Mouse (Mus musculus) kidney, postnatal 36 days (tissue): ENCODE results near the gene Grid1.

Experiments
- DNase-seq, 2 experiments: peaks; one replicate each; pipeline ENCODE4 v3.0.0; 2021 to 2022; ENCODE audit warnings: mixed read lengths in 2 of 2

Gene Grid1

GRCm38 (mm10) chr14:35027501-35028140 is 207.7 kb downstream of the Grid1 start:
- no peak for DNase-seq

- no peak for DNase-seq
Measured at GRCm38 (mm10) chr14:35029626-35030025, 209.7 kb downstream of the Grid1 start.

GRCm38 (mm10) chr14:35030271-35030670 is 210.4 kb downstream of the Grid1 start:
- DNase-seq = no peak

- DNase-seq = no peak
Measured at GRCm38 (mm10) chr14:35032283-35032682, 212.4 kb downstream of the Grid1 start.

- no peak for DNase-seq
Measured at GRCm38 (mm10) chr14:35044268-35044667, 224.4 kb downstream of the Grid1 start.

GRCm38 (mm10) chr14:35044918-35045698 is 225.2 kb downstream of the Grid1 start:
- no peak for DNase-seq

- no peak for DNase-seq
Measured at GRCm38 (mm10) chr14:35049231-35049630, 229.3 kb downstream of the Grid1 start.

GRCm38 (mm10) chr14:35054139-35054538 is 234.2 kb downstream of the Grid1 start:
- DNase-seq = no peak

- peak in 1 of 2 experiments; percentile 3 for DNase-seq
Measured at GRCm38 (mm10) chr14:35074636-35075035, 254.7 kb downstream of the Grid1 start.

- no peak for DNase-seq
Measured at GRCm38 (mm10) chr14:35079954-35080353, 260.0 kb downstream of the Grid1 start.

GRCm38 (mm10) chr14:35092646-35093045 is 272.7 kb downstream of the Grid1 start:
- DNase-seq = no peak

- no peak for DNase-seq
Measured at GRCm38 (mm10) chr14:35093561-35094186, 273.8 kb downstream of the Grid1 start.

GRCm38 (mm10) chr14:35095506-35096059 is 275.7 kb downstream of the Grid1 start:
- DNase-seq = no peak

- no peak for DNase-seq
Measured at GRCm38 (mm10) chr14:35096085-35096484, 276.2 kb downstream of the Grid1 start.

- no peak for DNase-seq
Measured at GRCm38 (mm10) chr14:35097166-35097565, 277.3 kb downstream of the Grid1 start.

GRCm38 (mm10) chr14:35103639-35104210 is 283.8 kb downstream of the Grid1 start:
- DNase-seq = no peak

- peak; percentile 8 to 16 for DNase-seq
Measured at GRCm38 (mm10) chr14:35107596-35107995, 287.7 kb downstream of the Grid1 start.

GRCm38 (mm10) chr14:35110928-35111327 is 291.0 kb downstream of the Grid1 start:
- peak; percentile 18 to 72 for DNase-seq

- DNase-seq = no peak
Measured at GRCm38 (mm10) chr14:35112327-35113275, 292.7 kb downstream of the Grid1 start.

- no peak for DNase-seq
Measured at GRCm38 (mm10) chr14:35113276-35113645, 293.4 kb downstream of the Grid1 start.

- DNase-seq = no peak
Measured at GRCm38 (mm10) chr14:35115913-35116312, 296.0 kb downstream of the Grid1 start.

- peak in 1 of 2 experiments; percentile 6 for DNase-seq
Measured at GRCm38 (mm10) chr14:35120089-35120488, 300.2 kb downstream of the Grid1 start.
